Mouse (Mus musculus) thymus, postnatal 4 days (tissue): ENCODE results near the gene Haghl.
"Not testable (repeated sequence)": the region's sequence is repeated elsewhere in the genome, so short reads cannot be mapped to it uniquely, and the experiment has no call there.

ENCODE experiments used
- DNase-seq: peaks from one replicate; pipeline ENCODE4 v3.0.0; 2021

Gene Haghl

GRCm38 (mm10) chr17:25741471-25741870 is 44.0 kb downstream of the Haghl start:
- not testable (repeated sequence) for DNase-seq

GRCm38 (mm10) chr17:25738861-25739260 is 46.6 kb downstream of the Haghl start:
- DNase-seq, result no peak

- DNase-seq, result no peak
These were observed 49.7 kb downstream of the Haghl start, which contains the start of gene Mslnl for GRCm38 (mm10) chr17:25735745-25736144. Gene Mslnl, plus strand, starts transcription at chr17:25736042.

GRCm38 (mm10) chr17:25735246-25735645 is 50.2 kb downstream of the Haghl start:
- DNase-seq, result no peak

GRCm38 (mm10) chr17:25732082-25732481 is 53.4 kb downstream of the Haghl start:
- peak; percentile 90 for DNase-seq
